Mouse (Mus musculus): Measurements from ENCODE around the gene Mcfd2. TPM values are rescaled to one million over a fixed set of nuclear protein-coding genes. Genes with fewer than 3 reads are reported as not detected.

Mcfd2 gene
- polyA plus RNA-seq, 1 experiment from 2014 or later, result 47.0 TPM

- H3K9ac ChIP-seq, result no peak overlapping the region
- 60% methylated on average over 2 of the region's 2 CpGs for WGBS
- ATAC-seq (ENCODE audit: low FRiP score) (no peak), DNase-seq (ENCODE audit: low spot score) (no peak)
- H3K27ac ChIP-seq, result no peak overlapping the region
- no peaks in the 10 kb centered on the region for H3K27me3 ChIP-seq (ENCODE audit: control insufficient read depth, insufficient read depth, low read length)
- no peaks in the 10 kb centered on the region for H3K36me3 ChIP-seq (replicated peaks; ENCODE audit: control insufficient read depth, insufficient read depth)
- no peak overlapping the region for H3K4me3 ChIP-seq (replicated peaks; ENCODE audit: low read length)
- H3K4me1 ChIP-seq (replicated peaks; ENCODE audit: control insufficient read depth, insufficient read depth, low read length), result no peaks in the 10 kb centered on the region
- no peaks in the 10 kb centered on the region for H3K9me3 ChIP-seq (ENCODE audit: control insufficient read depth, low read length)
- H3K4me2 ChIP-seq (replicated peaks), result no peak overlapping the region
Observed at GRCm38 (mm10) chr17:87224461-87224860, 41.3 kb downstream of the Mcfd2 start.

DNA sequence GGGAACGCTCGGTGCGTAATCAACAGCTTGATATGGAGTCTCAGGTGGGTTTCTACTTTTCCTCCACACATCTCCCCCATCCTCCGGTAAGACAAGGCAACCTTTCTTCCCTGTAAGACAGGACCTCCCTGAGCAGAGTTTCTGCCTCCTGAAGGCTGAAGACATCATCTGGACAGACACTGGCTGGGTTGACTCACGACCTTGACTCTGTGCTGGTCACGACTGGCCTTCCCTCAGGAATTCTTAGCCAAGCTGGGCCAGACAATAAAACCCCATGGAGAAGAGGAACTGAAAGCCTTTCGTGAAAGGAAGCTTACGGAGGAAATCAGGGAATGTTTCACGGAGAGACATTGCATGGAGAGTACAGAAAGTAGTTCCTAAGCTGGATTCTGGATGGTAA lies 46.3 kb downstream of the Mcfd2 start:
- Histone ChIP-seq H3K9ac (no peak overlapping the region), H3K27ac (no peak overlapping the region), H3K36me3 (replicated peaks; ENCODE audit: control insufficient read depth, insufficient read depth) (no peaks in the 10 kb centered on the region), H3K4me1 (replicated peaks; ENCODE audit: control insufficient read depth, insufficient read depth, low read length) (no peaks in the 10 kb centered on the region), H3K4me3 (replicated peaks; ENCODE audit: low read length) (no peak overlapping the region), H3K9me3 (ENCODE audit: control insufficient read depth, low read length) (no peaks in the 10 kb centered on the region), H3K27me3 (ENCODE audit: control insufficient read depth, insufficient read depth, low read length) (no peaks in the 10 kb centered on the region), H3K4me2 (replicated peaks) (no peak overlapping the region)
- DNase-seq (ENCODE audit: low spot score) (no peak), ATAC-seq (ENCODE audit: low FRiP score) (no peak)
- 79% methylated on average over 9 of the region's 9 CpGs for WGBS

DNA sequence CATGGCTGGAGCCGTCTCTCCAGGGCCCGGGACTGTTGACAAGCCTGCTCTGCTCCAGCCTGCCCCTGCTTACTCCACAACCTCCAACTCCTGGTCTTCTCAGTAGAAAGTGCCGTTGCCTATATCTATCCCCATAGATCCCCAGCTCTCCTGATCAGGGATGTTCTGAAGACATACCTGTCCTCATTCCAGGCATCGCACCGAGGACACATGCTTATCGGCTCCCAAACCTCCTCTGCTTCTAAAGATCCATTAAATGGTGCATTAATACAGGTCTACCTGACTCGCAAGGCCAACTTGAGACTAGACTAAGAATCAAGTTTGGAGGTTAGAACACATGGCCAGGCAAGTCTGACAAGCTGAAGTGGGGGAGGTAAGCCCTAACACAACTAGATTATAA lies 51.2 kb downstream of the Mcfd2 start:
- H3K4me3 ChIP-seq (replicated peaks; ENCODE audit: low read length), result no peak overlapping the region
- no peak overlapping the region for H3K9ac ChIP-seq
- WGBS, result 94% methylated on average over 7 of the region's 7 CpGs
- H3K4me1 ChIP-seq (replicated peaks; ENCODE audit: control insufficient read depth, insufficient read depth, low read length), result no peaks in the 10 kb centered on the region
- H3K27me3 ChIP-seq (ENCODE audit: control insufficient read depth, insufficient read depth, low read length), result no peaks in the 10 kb centered on the region
- no peaks in the 10 kb centered on the region for H3K36me3 ChIP-seq (replicated peaks; ENCODE audit: control insufficient read depth, insufficient read depth)
- DNase-seq (ENCODE audit: low spot score) (no peak), ATAC-seq (ENCODE audit: low FRiP score) (no peak)
- no peak overlapping the region for H3K27ac ChIP-seq
- H3K4me2 ChIP-seq (replicated peaks), result no peak overlapping the region
- no peaks in the 10 kb centered on the region for H3K9me3 ChIP-seq (ENCODE audit: control insufficient read depth, low read length)

DNA sequence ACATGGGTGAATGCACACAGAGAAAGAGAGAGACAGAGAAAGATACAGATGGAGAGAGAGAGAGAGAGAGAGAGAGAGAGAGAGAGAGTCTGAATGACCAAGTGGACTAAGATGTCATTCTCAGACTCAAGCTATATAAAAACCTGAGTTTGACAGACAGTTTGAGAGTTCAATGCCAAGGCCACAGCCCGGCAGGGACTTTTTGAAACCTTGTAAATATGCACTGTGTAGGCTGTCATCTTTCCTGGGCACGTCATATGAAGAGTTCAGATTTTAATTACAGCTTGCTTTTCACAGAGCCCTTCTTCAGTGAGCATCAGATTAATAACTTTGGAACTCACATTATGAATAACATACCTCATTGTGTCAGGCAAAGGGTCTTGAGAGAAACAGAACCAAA lies 55.2 kb downstream of the Mcfd2 start:
- no peak overlapping the region for H3K27ac ChIP-seq
- ATAC-seq (ENCODE audit: low FRiP score), result no peak
- 81% methylated on average over 2 of the region's 2 CpGs for WGBS

GRCm38 (mm10) chr17:87206885-87207284 lies 58.9 kb downstream of the Mcfd2 start:
- Histone ChIP-seq H3K4me2 (replicated peaks) (no peak overlapping the region), H3K4me1 (replicated peaks; ENCODE audit: control insufficient read depth, insufficient read depth, low read length) (no peaks in the 10 kb centered on the region), H3K36me3 (replicated peaks; ENCODE audit: control insufficient read depth, insufficient read depth) (no peaks in the 10 kb centered on the region), H3K9me3 (ENCODE audit: control insufficient read depth, low read length) (no peaks in the 10 kb centered on the region), H3K9ac (no peak overlapping the region), H3K27me3 (ENCODE audit: control insufficient read depth, insufficient read depth, low read length) (no peaks in the 10 kb centered on the region), H3K27ac (no peak overlapping the region), H3K4me3 (replicated peaks; ENCODE audit: low read length) (no peak overlapping the region)
- WGBS, result 79% methylated on average over 2 of the region's 2 CpGs
- ATAC-seq (ENCODE audit: low FRiP score) (no peak), DNase-seq (ENCODE audit: low spot score) (no peak)

More for the DNA sequence above, 55.2 kb downstream of the Mcfd2 start:
- no peaks in the 10 kb centered on the region for H3K4me1 ChIP-seq (replicated peaks; ENCODE audit: control insufficient read depth, insufficient read depth, low read length)
- H3K9ac ChIP-seq, result no peak overlapping the region
- no peaks in the 10 kb centered on the region for H3K36me3 ChIP-seq (replicated peaks; ENCODE audit: control insufficient read depth, insufficient read depth)
- no peak overlapping the region for H3K4me3 ChIP-seq (replicated peaks; ENCODE audit: low read length)
- H3K4me2 ChIP-seq (replicated peaks), result no peak overlapping the region
- H3K27me3 ChIP-seq (ENCODE audit: control insufficient read depth, insufficient read depth, low read length), result no peaks in the 10 kb centered on the region
- H3K9me3 ChIP-seq (ENCODE audit: control insufficient read depth, low read length), result no peaks in the 10 kb centered on the region
- no peak for DNase-seq (ENCODE audit: low spot score)

Other genes with a start within 250 kb of the Mcfd2 start
- gene Pigf, start 240.5 kb downstream of the Mcfd2 start, polyA plus RNA-seq (2014; fragmentation: Nextera tagmentation; extraction: Ambion mirVana), result 35.4 and 35.5 TPM in 2 replicates
- gene Cript, start 240.4 kb downstream of the Mcfd2 start, polyA plus RNA-seq (2014; fragmentation: Nextera tagmentation; extraction: Ambion mirVana), result 204 and 219 TPM in 2 replicates
- 22.1 and 24.0 TPM in 2 replicates for gene Socs5, start 158.3 kb downstream of the Mcfd2 start, polyA plus RNA-seq (2014; fragmentation: Nextera tagmentation; extraction: Ambion mirVana)
- 5.0 and 6.3 TPM in 2 replicates for gene Ttc7, start 17.0 kb upstream of the Mcfd2 start, polyA plus RNA-seq (2014; fragmentation: Nextera tagmentation; extraction: Ambion mirVana)
- gene Stpg4, start 161.8 kb upstream of the Mcfd2 start, polyA plus RNA-seq (2014; fragmentation: Nextera tagmentation; extraction: Ambion mirVana), result not detected in 2 replicates
- gene Calm2, start 181.0 kb upstream of the Mcfd2 start, polyA plus RNA-seq (2014; fragmentation: Nextera tagmentation; extraction: Ambion mirVana), result 2,858 and 2,871 TPM in 2 replicates

All from hindbrain, embryonic 14.5 days (tissue).